Mouse (Mus musculus): ENCODE measurements at regions not wholly inside any gene's neighbourhood (a gene's known extent, or its start where the extent isn't known, plus 50 kb on each side); places are given as distances from the start of the nearest gene placed in this dataset.

DNA sequence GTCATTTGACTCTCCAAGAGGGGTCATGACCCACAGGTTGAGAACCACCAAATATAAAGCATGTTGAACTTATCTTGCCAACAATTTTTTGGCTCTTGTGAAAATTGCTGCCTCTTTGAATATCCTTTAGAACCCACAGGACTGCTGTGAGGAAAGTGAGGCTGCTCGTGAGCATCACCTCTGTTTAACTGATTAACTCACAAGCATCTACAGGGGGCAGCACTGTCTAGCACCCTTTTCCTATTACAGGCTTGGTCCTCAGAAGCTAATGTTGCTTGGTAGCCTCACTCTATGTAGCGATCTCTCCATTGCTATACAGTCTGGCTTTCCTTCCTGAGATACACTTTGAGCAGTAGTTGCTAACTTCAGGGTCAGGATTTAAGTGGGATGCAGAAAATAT lies 522.4 kb upstream of the Adam24 start:
- DNase-seq (ENCODE audit: low spot score) = no peak

DNA sequence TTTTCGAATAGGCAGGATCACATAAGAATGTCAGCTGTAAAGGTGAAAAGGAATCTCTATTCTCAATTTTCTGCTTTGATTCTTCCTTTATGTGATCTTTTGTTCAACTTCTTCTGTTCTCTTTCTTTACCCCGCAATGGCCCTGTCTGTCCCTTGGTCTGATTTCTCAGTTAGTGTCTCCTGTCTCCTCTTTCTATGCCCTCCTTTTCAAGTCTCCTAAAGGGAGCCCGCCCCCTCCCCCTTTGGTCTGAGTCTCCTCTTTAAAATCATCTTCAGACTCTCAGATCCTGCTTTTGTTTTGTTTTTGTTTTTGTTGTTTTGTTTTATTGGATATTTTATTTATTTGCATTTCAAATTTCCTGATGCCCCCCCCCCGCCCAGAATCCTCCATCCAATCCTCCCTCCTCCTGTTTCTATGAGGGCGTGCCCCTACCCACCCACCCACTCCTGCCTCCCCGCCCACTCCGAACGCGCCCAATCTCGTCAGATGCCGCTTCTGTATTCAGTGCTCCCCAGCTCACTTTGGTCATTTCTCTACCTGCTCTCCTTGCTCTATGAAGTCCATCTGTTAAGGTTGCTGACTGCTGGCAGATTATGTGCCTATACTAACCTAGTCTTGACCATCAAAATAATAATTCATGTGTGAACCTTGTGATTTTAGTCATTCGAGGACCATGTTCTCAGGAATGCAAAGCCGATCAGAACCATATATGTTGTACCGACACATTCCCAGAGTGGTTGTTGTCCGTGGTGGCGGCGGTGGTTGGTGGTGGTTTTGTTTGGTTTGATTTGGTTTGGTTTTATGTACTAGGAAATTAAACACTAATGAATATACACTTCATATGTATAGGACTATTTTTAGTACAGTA lies 487.9 kb upstream of the Adam24 start:
- DNase-seq (ENCODE audit: low spot score) = no peak

DNA sequence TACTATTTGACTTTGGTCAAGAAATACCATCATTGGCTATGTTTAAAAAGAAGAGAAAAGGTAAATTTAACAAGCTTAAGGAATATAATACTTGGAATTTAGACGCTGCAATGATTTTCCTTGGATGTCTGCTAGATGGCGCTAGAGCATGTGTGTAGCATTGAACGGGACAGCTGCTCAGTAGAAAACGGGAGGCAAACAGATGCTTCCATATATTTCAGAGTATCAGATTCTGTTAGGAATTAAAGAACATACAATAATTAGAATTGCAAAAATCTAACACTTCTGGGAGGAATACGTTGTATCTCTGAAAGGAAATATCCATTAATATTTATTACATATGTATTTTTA lies 487.3 kb upstream of the Adam24 start:
- no peak for DNase-seq (ENCODE audit: low spot score)

DNA sequence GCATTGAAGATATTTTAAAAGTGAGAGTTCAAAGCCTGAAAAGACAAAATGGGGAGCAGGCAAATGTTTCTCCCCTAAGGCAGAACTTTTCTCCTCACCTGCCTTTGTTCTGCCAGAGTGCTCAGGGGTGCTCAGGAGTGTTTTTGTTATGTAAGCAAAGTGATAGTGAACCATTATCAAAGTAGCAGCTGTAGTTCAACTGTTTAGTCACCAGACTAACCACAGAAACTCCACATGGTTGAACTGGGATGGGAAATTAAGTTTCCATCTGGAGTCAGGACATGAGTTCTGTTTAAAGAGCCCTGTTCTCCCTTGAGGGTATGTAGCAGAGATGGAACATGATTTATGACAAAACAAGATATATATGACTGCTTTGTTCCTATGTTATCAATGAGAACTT lies 482.6 kb upstream of the Adam24 start:
- no peak for DNase-seq (ENCODE audit: low spot score)

DNA sequence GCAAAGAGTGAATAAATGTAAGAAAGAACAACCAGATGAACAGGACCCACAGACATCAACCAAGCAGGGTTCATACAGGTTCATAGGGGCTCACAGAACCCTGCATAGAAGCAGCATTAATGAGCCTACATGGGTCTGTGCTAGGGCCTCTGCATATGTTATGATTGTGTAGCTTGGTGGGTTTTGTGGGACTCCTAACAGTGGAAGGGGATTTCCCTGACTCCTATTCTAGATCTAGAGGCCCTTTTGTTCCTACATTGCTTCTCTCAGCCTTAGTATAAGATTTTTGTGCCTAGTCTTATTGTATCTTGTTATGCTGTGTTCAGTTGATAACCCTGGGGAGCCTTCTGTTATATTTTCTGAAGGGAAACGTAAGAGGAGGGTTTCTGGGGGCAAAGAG lies 481.7 kb upstream of the Adam24 start:
- no peak for DNase-seq (ENCODE audit: low spot score)

DNA sequence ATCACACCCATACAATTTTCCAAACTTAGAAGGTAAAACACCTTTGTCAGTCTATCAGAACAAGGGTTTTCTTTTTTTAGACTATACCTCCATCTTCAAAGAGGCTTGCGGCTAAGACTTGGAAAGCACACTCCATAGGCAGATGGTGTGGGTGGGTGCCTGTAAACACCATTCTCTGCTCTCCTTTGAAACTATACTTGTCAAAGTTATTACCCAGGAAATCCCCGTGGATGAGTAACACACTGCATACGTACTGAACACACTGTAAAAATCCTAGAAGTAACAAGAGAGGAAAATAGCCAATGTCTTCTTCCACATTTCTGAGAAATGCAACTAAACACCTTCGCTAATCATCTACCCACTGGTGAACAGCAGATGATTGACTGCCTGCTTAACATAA lies 464.0 kb upstream of the Adam24 start:
- no peak for DNase-seq (ENCODE audit: low spot score)

DNA sequence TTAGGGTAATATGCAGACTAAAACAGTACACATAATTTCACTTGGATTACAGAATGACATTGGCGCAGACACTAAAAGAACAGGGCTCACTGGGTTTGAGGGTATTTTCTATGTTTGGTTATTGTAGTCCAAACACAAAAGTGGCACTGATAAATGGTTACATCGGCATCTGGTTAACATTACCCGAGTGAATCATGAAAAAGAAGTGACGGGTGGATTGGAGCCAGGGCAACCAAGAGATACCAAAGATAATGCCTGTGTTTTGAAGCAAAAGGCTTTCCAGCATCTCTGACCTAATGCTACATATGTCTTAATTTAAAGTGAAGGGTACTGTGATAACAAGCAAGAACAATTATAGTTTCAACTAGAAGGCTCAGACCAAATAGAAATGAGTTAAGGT lies 451.4 kb upstream of the Adam24 start:
- no peak for DNase-seq (ENCODE audit: low spot score)

DNA sequence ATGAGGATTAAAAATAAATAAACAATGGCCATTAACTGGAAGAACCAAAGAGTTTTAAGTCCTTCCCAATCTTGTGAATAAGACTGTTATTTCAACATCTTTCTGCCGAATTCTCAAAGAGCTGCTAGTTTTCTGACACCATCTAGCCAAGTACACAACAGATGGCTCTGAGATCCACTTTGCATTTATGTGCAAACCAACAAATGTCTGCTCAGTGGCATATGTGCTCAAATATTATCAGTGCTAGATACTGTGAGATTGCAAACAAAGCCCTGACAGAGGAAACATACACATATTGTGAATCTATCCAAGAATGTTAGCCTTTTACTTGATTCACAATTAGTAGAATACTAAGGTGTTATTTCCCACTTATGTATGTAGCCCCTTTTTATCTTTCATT lies 447.6 kb upstream of the Adam24 start:
- DNase-seq (ENCODE audit: low spot score) = no peak
